Mouse (Mus musculus) forelimb bud, embryonic 11.5 days (tissue): ENCODE results near the gene Lrrc17.

ENCODE experiments used
- DNase-seq: peaks from one replicate; pipeline ENCODE4 v3.0.0-alpha.2; 2012; ENCODE audit warnings: low read depth, low spot score

Lrrc17 gene

GRCm38 (mm10) chr5:21543409-21544201, at the start of gene Lrrc17:
Gene Lrrc17 (plus strand): TSS chr5:21543559.
- peak; percentile 87 for DNase-seq

GRCm38 (mm10) chr5:21494781-21495180, 48.6 kb upstream of the Lrrc17 start:
- DNase-seq = no peak

GRCm38 (mm10) chr5:21496321-21496720, 47.0 kb upstream of the Lrrc17 start:
- peak; percentile 65 for DNase-seq

- DNase-seq = no peak
Observed at GRCm38 (mm10) chr5:21496881-21497280, 46.5 kb upstream of the Lrrc17 start.

- DNase-seq = no peak
Observed at GRCm38 (mm10) chr5:21498490-21498889, 44.9 kb upstream of the Lrrc17 start.

- no peak for DNase-seq
Observed at GRCm38 (mm10) chr5:21498925-21499324, 44.4 kb upstream of the Lrrc17 start.

- no peak for DNase-seq
Observed at GRCm38 (mm10) chr5:21500133-21500532, 43.2 kb upstream of the Lrrc17 start.

GRCm38 (mm10) chr5:21500941-21501340, 42.4 kb upstream of the Lrrc17 start:
- DNase-seq = no peak

- no peak for DNase-seq
Observed at GRCm38 (mm10) chr5:21502936-21503610, 40.3 kb upstream of the Lrrc17 start.

- DNase-seq = no peak
Observed at GRCm38 (mm10) chr5:21505159-21505558, 38.2 kb upstream of the Lrrc17 start.

GRCm38 (mm10) chr5:21506887-21507286, 36.5 kb upstream of the Lrrc17 start:
- no peak for DNase-seq

GRCm38 (mm10) chr5:21509801-21510200, 33.6 kb upstream of the Lrrc17 start:
- DNase-seq = no peak

- no peak for DNase-seq
Observed at GRCm38 (mm10) chr5:21513363-21513762, 30.0 kb upstream of the Lrrc17 start.

GRCm38 (mm10) chr5:21517562-21517961, 25.8 kb upstream of the Lrrc17 start:
- no peak for DNase-seq

- no peak for DNase-seq
Observed at GRCm38 (mm10) chr5:21518207-21518606, 25.2 kb upstream of the Lrrc17 start.

GRCm38 (mm10) chr5:21519166-21519565, 24.2 kb upstream of the Lrrc17 start:
- DNase-seq = no peak

- DNase-seq = no peak
Observed at GRCm38 (mm10) chr5:21526835-21527485, 16.4 kb upstream of the Lrrc17 start.

- no peak for DNase-seq
Observed at GRCm38 (mm10) chr5:21527488-21527911, 15.9 kb upstream of the Lrrc17 start.

- DNase-seq = no peak
Observed at GRCm38 (mm10) chr5:21528068-21528842, 15.1 kb upstream of the Lrrc17 start.

- no peak for DNase-seq
Observed at GRCm38 (mm10) chr5:21529110-21529720, 14.1 kb upstream of the Lrrc17 start.

GRCm38 (mm10) chr5:21532126-21532525, 11.2 kb upstream of the Lrrc17 start:
- DNase-seq = no peak
